Mouse (Mus musculus) splenic B cell, adult 2 months (primary cell): ENCODE data around the gene Mthfd2.
"Not testable (repeated sequence)": the region's sequence is repeated elsewhere in the genome, so short reads cannot be mapped to it uniquely, and the experiment has no call there.

Experiments
- DNase-seq: peaks from one replicate; pipeline ENCODE4 v3.0.0-alpha.2; 2011; ENCODE audit warnings: low read depth, low spot score
- H3K27me3 ChIP-seq: 2 replicates; pipeline ENCODE4 v1.6.1; 2012; ENCODE audit warnings: mild to moderate bottlenecking, low read length, moderate library complexity, mixed read lengths; ENCODE audit not compliant: control insufficient read depth, poor library complexity, insufficient read depth, severe bottlenecking
- H3K36me3 ChIP-seq: 2 replicates; pipeline ENCODE4 v1.6.1; 2012; ENCODE audit warnings: mild to moderate bottlenecking, low read length, moderate library complexity, mixed read lengths; ENCODE audit not compliant: control insufficient read depth, poor library complexity, insufficient read depth, severe bottlenecking

The Mthfd2 gene

DNA sequence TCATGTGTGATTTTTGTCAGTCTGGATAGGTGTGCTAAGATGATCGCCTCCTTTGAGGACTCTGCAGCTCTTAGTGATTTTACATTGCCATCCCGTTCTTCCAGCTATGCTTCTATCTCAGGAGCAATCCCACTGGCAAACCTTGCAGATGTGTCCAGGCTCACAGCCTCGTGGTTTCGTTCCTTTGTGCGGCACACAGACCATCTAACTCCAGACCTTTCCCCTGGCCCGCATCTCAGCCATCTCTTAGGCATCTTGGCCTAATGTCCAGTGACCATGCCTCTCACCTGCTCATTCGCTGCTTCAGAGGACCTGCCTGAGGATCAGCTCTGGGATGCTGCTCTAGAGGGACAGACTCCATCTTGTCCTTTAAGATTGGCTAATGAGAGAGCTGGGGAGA, 24.5 kb upstream of the Mthfd2 start:
- DNase-seq, result no peak
- no peaks in the 10 kb centered on the region for H3K27me3 ChIP-seq
- H3K36me3 ChIP-seq, result 0 out of 2 replicates have a peak, but pooled peaks cover 3% of the 10 kb centered on the region

DNA sequence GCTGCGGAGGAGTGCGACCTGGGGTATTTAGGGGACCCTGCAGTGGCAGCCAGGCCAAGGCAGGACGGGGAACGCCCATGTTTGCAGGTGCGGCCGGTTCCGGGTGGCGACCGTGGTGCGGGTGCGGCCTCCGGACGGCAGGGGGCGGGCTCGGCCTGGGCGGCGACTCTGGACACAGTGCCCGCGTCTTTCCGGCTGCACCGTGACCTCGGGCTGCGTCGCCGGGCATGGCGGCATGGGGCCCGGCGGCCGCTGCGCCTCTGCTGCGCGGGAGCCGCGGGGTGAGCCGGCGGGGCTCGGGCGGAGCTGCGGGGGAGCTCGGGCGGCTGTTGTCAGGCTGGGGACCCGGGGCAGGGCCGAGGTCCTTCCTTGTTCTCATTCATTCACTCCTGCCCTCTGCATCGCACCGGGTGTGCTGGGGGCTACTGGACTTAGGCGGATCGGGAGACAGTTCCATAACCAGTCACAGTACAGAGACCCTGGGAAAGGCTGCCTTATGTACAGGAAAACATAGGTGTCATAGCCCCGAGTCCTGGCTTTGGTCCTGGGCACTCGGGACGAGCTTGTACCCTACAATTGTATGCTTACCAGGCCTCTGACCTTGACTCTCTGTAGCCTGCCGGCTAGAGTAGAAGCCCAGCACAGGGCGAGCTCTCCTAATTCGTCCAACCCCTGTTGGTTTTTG, 23.7 kb upstream of the Mthfd2 start:
- no peaks in the 10 kb centered on the region for H3K27me3 ChIP-seq
- DNase-seq, result peak; percentile 91
- 0 out of 2 replicates have a peak, but pooled peaks cover 3% of the 10 kb centered on the region for H3K36me3 ChIP-seq

DNA sequence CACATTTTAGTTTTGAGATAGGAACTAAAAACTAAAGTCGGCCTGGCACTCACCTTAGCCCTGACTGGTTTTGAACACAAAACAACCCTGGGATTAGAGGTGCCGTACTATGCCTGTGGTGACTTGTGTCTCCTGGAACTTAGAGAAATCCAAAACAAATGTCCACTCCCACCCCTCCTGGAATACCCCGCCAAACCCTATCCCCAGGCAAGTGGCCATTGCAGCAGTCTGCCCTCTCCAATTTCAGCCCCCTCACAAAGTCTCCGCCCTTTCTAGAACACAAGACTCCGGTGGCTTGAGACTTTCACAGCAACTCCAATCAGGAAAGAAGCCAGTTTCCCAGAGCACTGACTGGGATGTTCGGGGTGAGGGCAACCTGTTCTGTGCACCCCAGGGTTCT, 23.2 kb upstream of the Mthfd2 start, which contains the start of gene Bola3:
TSS of gene Bola3 (plus strand) at position 275 of the 400 bp plus-strand sequence.
- no peaks in the 10 kb centered on the region for H3K27me3 ChIP-seq
- 0 out of 2 replicates have a peak, but pooled peaks cover 2% of the 10 kb centered on the region for H3K36me3 ChIP-seq
- DNase-seq, result no peak

DNA sequence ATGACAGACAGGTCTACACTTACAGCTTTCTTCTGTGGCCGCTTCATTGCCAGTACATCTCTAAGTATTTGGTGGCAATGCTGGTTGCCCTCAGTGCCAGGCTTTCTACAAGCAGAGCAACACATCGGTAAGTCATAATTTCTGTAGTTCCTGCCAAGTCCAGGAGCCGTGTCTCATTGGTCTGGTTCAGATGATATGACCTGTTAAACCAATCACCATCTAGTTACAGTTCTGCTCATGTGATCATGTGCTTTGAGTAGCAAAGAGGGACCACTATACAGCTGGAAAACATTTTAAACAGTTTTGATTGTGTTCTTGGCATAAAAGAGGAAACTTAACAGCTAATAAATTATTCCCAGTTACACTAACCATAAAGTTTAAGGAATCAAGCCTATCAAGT, 22.2 kb upstream of the Mthfd2 start:
- no peak for DNase-seq
- H3K27me3 ChIP-seq, result no peaks in the 10 kb centered on the region
- H3K36me3 ChIP-seq, result peaks cover 2% of the 10 kb centered on the region; the same call in 1 of the 2 replicates

DNA sequence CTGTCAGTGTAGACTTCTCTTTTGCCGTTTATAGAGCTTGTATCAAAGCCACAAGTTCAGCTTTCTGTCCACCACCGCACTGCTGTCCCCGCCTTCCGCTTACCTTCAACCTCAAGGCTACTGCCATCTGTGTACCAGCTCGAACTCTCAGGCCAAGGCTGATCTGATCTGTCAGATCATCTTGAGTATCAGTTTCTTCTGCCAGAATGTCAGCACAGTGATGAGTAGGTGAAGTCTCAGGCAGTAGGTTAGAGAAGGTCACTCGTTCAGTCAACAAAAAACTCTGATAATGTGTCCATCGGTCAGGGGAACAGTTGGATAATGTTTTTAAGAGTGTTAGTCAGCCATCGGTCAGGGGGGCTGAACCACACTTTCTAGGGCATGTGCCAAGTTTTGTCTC, 19.6 kb upstream of the Mthfd2 start:
- H3K27me3 ChIP-seq, DNase-seq, H3K36me3 ChIP-seq: not testable (repeated sequence)

DNA sequence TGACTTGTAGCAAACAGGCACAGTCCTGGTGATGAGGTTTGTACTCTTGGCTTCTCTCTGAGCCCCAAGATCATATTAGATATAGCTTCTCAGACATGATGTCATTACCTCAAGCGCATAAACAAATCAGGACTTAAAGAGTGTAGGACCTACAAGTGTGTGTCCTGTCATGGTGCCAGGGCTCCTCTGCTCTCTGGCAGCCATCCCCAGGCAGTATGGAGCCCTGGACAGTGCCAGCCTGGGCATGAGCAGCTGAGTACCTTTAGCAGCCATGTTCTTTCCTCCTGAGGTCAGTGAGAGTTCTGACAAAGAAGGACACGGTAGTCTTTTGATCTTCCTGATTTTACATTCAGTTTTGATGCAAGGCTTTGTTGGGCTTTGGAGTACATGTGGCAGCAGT, 17.2 kb upstream of the Mthfd2 start:
- H3K27me3 ChIP-seq, result no peaks in the 10 kb centered on the region
- no peak for DNase-seq
- H3K36me3 ChIP-seq, result peaks cover 14% of the 10 kb centered on the region

DNA sequence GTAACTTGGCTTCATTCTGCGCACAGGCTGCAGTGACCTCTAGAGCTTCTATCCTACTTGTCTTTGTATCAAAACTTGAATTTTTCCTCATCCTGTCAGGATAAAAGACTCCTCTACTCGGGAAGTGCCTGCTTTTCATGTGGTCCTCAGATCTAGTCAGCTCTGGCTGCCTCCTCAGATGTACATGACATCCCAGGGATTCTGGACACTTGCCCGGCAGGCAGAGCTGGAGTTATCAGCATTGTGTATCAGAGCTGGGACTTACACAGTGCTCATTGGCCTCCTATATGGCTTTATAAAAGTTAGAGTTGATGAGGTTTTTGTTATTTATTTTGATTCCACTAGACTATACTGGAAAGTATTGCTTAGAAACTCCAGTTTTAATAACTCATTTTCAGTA, 15.7 kb upstream of the Mthfd2 start:
- Histone ChIP-seq H3K27me3 (no peaks in the 10 kb centered on the region), H3K36me3 (peaks cover 14% of the 10 kb centered on the region)
- no peak for DNase-seq

DNA sequence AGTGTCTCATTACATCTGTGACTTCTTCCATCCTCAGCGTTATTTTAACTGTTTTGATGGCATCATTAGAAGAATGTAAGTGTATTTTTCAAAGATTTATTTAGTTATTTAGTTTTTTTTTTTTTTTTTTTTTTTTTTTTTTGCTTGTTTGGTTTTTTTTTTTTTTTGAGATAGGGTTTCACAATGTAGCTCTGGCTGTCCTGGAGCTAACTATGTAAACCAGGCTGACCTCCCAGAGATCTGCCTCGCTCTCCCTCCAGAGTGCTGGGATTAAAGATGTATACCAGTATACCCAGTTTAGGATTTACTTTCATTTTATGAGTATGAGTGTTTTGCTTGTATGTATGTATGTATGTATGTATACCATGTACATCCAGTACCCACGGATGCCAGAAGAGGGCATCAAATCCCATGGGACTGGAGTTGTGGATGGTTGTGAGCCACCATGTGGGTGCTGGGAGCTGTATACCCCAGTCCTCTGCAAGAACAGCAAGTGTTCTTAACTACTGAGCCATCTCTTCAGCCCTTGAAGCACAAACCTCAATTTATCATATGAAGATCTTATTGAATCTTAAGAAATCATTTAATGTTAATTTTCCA, 2.0 kb upstream of the Mthfd2 start:
- H3K36me3 ChIP-seq, result peaks cover 22% of the 10 kb centered on the region
- no peaks in the 10 kb centered on the region for H3K27me3 ChIP-seq
- DNase-seq, result peak; percentile 60

DNA sequence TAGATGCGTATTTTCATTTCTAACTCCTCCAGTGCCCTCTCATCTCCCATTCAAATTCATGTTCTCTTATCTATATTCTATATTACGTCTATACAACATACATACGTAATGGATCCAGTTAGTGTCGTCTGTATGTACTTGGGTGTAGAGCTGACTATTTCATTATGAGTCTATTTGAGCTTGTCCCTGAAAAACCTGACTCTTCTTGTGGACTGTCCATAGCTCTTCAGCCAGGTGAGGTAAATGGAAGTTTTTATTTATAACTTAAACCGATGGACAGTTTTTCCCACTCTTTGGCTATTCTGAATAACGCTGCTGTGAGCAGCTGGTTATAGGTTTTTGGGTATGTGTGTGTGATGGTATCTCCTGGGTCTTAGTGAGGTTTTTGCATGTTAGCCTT, 1.1 kb upstream of the Mthfd2 start:
- Histone ChIP-seq H3K36me3 (peaks cover 17% of the 10 kb centered on the region), H3K27me3 (no peaks in the 10 kb centered on the region)
- no peak for DNase-seq

DNA sequence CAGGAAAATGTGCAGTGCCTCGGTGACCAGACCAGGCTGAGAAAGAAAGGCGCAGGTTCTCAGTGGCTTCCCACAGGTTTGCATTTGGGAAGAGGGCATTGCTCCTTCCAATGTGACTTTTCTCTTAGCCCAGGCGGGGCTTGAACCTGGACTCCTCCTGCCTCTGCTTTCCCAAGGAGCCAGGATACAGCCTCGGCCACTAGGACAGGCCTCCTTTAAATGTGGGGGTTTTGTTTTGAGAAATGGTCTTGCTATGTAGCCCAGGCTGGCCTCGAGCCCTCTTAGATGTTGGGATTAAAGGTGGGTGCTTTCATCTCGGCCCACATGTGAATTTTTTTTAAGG, 657 bp upstream of the Mthfd2 start:
- no peaks in the 10 kb centered on the region for H3K27me3 ChIP-seq
- peaks cover 16% of the 10 kb centered on the region for H3K36me3 ChIP-seq
- no peak for DNase-seq

DNA sequence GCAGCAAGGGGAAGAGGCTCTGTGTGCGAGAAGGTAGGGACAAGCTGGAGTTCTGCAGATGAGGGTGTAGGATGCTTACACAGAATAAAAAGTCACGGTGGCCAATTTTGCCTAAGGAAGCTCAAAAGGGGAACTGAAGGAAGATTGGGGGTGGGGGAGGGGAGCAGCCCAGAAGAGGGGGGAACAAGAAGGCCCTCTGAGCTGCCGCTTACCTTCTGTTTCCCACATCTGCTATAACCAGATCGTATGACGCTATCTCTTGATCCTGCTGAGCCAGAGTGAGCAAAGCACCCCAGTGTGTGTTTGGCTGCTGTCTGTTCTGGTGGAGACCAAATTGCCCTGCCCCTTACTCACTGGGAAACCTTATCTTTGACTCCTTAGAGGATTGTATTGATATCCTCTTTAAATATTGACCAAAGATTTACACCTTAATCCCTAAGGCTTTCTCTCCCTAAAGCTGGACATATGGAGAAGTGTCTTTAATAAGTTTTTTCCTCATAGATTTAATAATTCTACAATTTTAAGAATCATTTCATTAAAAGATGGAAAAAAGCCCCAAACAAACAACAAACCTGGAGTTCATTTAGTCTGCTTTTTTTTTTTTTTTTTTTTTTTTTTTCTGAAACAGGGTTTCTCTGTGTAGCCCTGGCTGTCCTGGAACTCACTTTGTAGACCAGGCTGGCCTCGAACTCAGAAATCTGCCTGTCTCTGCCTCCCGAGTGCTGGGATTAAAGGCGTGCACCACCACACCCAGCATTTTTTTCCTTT, 1.9 kb downstream of the Mthfd2 start:
- peak; percentile 71 for DNase-seq
- H3K36me3 ChIP-seq, result 0 out of 2 replicates have a peak, but pooled peaks cover 2% of the 10 kb centered on the region
- no peaks in the 10 kb centered on the region for H3K27me3 ChIP-seq

DNA sequence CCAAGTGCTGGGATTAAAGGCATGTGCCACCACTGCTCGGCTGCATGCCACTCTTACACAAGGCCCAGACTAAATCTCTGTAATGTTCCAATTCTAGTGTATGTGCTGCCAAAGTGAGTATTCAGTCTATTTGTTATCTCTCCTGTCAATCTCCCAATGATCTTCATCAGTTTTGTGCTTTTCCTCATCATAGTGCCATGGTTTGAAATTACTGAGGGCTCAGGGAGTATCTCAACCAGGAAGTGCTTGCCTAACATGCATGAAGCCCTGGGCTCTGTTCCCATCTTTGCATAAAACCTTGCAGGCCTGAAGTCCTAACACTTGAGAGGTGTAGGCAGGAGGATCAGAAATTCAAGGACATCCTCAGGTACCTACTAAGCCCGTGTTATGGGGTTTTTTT, 2.9 kb downstream of the Mthfd2 start:
- DNase-seq, result no peak
- Histone ChIP-seq H3K27me3 (no peaks in the 10 kb centered on the region), H3K36me3 (0 out of 2 replicates have a peak, but pooled peaks cover 1% of the 10 kb centered on the region)

DNA sequence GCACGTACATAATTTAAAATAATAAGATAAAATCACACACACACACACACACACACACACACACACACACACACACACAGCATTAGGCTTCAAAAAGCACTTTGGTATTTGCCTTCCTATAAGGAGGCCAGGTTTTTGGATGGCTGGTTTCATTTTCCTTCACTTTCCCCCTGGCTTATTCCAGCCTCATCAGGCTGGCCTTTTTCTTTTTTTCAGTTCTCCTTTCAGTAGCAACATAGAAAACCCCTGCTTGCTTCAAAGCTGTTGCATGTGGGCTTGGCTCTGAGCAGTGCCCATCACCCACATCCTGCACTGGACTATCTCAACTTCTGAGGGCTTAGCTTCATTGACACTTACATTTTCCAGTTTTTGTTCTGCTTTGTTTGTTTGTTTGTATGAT, 3.8 kb downstream of the Mthfd2 start:
- Histone ChIP-seq H3K36me3 (no peaks in the 10 kb centered on the region), H3K27me3 (no peaks in the 10 kb centered on the region)
- peak; percentile 71 for DNase-seq

DNA sequence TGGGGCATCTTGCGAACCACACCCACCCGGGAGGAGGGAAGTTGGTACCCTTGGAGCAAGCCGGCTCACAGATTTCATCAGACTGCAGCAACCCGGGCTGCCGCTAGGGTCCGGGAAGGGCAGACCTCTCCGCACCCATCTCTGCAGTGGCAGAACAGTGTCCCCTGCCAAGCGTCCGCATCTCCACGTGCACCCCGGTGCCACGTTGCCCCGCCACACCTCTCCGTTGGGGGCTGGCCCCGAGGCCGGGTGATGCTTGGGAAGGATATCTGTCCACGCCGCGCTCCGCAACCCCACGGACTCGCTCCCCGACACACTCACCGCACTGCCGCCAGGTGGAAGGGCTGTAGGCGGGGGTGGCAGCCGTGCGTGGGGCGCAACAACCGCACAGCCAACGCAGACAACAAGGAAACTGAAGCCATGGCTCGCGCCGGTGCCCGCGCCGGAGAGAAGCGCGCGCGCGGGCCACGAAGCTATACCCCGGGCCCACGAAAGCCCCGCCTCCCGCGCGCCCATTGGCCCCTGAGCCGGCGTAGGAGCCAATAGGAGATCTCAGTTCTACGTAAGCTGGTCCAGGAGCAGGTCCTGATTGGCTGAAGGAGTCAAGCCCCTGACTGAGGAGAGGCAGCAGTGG, 8.5 kb downstream of the Mthfd2 start:
- DNase-seq, result peak; percentile 91
- Histone ChIP-seq H3K36me3 (no peaks in the 10 kb centered on the region), H3K27me3 (no peaks in the 10 kb centered on the region)

DNA sequence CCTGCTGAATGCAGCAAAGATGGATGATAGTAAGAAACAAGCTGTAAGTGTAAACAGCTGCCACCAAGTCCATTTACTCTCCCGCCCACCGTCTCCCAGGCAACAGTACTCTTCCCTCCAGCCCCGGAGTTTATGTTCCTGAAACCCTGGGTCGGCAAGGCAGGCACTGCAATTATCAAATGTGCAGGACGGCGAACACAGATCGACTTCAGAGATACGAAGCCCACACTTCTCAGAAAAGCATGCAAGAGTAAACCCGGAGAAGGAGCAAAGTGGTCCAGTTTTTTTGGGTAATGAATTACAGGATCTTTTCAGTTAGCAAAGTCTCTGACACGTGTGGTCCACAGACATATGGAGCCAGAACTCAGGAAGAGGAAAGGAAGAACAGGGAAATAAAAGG, 9.7 kb downstream of the Mthfd2 start:
- Histone ChIP-seq H3K27me3 (no peaks in the 10 kb centered on the region), H3K36me3 (no peaks in the 10 kb centered on the region)
- DNase-seq, result no peak
